Mouse (Mus musculus) lung, adult 2 months (tissue): Measurements from ENCODE around the gene Rin2. TPM values are rescaled to one million over a fixed set of nuclear protein-coding genes. Genes with fewer than 3 reads are reported as not detected.
A peak's percentile ranks its signal among the peaks of the same experiment; 100 is the strongest.

ENCODE experiments used
- DNase-seq: peaks from one replicate; pipeline ENCODE4 v3.0.0; 2022
- H3K4me1 ChIP-seq: fragments of 200-500 bp; 2 replicates; pipeline ENCODE4 v1.6.1; 2011; ENCODE audit warnings: low read length; ENCODE audit not compliant: control insufficient read depth, insufficient read depth
- H3K4me3 ChIP-seq: fragments of 200-500 bp; replicated peaks from 2 replicates; pipeline ENCODE3; 2011; ENCODE audit warnings: low read depth, mild to moderate bottlenecking, control low read depth, low read length; ENCODE audit errors: extremely low read depth
- CTCF ChIP-seq: fragments of 200-500 bp; IDR thresholded peaks from 2 replicates; pipeline ENCODE4 v1.5.1; 2011; ENCODE audit warnings: mild to moderate bottlenecking, low read length, control low read depth; ENCODE audit not compliant: insufficient read depth
- POLR2A ChIP-seq: fragments of 200-500 bp; IDR thresholded peaks from 2 replicates; pipeline ENCODE4 v1.6.1; 2011; ENCODE audit warnings: low read depth, mild to moderate bottlenecking, control low read depth, low read length, borderline replicate concordance; ENCODE audit errors: extremely low read depth
- WGBS: fragments of 180-500 bp; shearing (Covaris S2); methylation state at CpG from one replicate; pipeline ENCODE4 v1.1.7; 2018; 5-methylcytosine and 5-hydroxymethylcytosine counted together
- polyA plus RNA-seq: library from polyadenylated mRNA; depleted of rRNA; stranded (reverse); fragments of >200 nt; gene quantifications from 2 replicates; pipeline ENCODE4 v1.2.3, GENCODE M21; 2012

Gene Rin2
- polyA plus RNA-seq, 1 experiment = 44.3 TPM

DNA sequence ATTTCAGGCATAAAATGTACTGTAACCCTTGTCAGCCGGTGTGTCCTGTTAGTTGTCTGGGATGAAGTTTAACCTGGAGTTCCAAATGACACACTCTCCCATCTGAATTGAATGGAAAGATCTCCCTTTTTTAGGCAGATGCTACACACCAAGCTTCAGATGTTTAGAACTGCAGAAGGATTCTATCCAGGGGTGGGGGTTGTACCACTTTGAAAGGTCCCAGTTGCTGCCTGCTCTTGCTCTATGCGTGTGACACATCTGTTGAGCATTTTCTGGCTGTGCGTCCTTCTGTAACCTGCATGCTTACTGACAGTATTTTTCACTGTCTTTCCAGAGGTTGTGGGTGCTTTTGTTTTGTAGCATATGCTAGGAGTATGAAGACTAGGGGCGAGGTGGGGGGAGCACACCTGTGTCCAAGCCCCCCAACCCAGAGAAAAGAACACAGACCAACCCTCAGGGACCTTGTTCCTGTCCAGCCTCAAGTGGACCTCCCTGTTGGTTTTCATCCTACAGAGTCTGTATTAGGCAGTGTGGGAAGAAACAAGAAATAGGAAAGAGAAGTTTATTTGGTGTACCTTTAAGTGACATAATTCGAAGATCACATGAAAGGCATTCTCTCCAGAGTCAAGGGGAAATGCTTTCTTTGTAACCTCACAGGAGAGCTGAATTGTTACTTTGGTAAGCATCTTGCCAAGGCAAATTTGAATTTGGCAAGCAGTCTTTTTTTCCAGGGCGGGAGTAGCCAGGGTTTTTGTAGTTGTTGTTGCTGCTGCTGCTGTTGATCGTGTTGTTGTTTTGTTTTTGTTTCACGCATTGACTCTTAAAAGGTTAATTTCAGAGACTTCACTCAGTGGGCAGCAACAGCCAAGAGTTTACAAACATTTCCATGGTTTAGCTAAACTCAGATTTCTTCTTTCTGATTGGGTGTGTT is 186.4 kb downstream of the Rin2 start:
- H3K4me1 ChIP-seq = peaks cover 28% of the 10 kb centered on the region
- TF ChIP-seq CTCF (no peak), POLR2A (no peak)
- DNase-seq = no peak
- peak overlapping the region; percentile 83 for H3K4me3 ChIP-seq
- 21% methylated on average over 8 of the region's 8 CpGs for WGBS

DNA sequence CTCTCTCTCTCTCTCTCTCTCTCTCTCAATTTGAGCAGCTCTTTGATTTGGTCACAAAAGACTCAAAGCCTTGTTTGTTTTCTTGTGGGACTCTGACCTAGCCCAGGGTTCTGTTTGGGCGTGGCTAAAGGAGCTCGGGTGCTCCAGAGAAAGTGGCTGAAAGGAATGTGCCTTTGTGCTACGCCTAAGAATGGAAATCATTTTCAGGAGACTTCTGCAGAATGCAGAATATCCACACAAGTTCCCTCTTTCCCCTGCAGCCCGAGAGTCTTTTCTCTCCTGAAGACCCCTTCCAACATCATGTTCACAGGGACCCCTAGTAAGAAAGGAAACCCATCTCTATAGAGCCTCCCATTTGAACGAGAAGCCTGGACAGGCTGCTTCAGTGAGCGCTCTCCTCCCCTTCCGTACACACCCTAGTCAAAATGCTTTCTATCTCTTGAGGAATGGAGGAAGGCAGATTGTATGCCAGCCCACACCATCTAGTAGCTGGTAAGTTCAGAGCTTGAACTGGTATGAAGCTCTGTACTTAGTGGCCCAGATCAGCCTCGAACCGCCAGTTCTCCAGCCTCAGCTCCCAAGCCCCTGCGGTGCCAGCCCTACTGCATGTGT is 187.3 kb downstream of the Rin2 start:
- DNase-seq = peak; percentile 45
- peak overlapping the region; percentile 65 for H3K4me3 ChIP-seq
- WGBS = 27% methylated on average over 10 of the region's 10 CpGs

DNA sequence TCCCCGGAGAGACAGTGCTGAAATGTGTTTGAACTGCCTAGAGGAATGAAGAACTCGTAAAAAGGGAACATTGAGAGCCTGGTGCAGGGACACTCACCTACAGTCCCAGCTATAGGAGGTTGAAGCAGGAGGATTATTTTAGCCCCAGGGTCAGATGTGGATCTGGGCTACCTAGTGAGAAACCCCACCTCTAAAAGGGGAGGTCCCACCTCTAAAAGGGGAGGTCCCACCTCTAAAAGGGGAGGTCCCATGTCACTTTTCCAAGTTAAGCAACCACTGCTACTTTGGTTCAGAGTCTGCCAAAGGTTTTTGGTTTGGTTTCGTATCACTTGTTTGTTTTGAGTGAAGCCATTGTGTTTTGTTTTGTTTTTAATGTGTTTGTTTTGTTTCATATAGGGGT is 190.3 kb downstream of the Rin2 start:
- Histone ChIP-seq H3K4me1 (peaks cover 22% of the 10 kb centered on the region), H3K4me3 (no peak overlapping the region)
- no peak for DNase-seq
- 43% methylated on average over 3 of the region's 3 CpGs for WGBS
- no peak for TF ChIP-seq CTCF
- no peak for TF ChIP-seq POLR2A

More for the DNA sequence above, 187.3 kb downstream of the Rin2 start:
- TF ChIP-seq POLR2A = no peak; the same call in 1 of the 2 replicates
- TF ChIP-seq CTCF = no peak
- peaks cover 28% of the 10 kb centered on the region for H3K4me1 ChIP-seq

DNA sequence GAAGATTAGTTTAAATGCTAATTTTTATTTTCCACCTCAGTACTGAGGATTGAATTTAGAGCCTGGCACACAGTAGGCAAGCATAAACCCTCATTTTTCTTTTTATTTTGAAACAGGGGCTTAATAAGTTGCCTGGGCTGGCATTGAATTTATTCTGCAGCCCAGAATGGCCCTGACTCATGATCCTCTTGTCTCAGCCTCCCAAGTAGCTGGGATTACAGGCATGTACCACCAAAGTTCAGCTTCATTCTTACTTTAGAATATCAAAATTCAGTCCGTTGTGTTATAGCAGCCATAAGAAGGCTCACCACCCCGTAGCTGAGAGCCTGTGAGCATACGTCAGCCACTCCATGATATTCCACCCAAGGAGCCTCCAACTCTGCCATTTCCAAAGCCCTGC is 191.2 kb downstream of the Rin2 start:
- Histone ChIP-seq H3K4me3 (no peak overlapping the region), H3K4me1 (peaks cover 19% of the 10 kb centered on the region)
- no peak for DNase-seq
- TF ChIP-seq CTCF (no peak), POLR2A (no peak)
- 86% methylated on average over 3 of the region's 3 CpGs for WGBS

DNA sequence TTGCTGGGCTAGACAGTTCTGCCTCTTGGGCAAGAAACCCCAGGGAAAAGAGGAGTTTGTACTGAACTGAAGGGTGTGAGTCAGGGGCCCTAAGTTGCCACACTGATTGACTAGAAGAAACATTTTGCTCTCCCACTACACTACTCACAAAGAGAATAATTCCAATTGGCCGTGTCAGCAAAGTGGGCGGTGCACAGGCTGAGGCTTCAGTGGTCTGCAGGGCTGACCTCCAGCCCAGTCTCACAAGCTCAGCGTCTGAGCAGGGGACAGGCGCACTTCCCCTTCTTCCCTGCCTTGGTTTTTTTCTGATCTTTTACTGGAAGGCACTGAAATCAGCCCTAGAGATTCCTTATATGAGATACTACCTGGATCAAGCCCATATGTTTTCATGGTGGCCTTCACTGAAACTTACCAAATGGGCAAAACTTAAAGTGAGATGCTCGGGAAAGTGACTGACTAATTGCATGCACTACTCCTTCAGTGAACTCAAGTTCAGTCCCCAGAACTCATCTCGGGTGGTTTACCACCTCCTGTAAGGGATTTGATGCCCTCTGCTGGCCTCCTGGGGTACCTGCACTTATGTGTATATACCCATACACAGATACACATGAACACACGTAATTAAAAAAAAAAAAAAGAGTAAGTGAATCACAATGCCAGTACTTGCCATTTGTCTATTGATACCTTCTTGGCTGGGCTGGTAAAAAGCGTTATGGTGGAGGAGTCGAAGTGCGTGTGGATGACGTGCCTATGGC is 191.9 kb downstream of the Rin2 start:
- TF ChIP-seq POLR2A = no peak
- no peak for TF ChIP-seq CTCF
- 93% methylated on average over 11 of the region's 11 CpGs for WGBS
- Histone ChIP-seq H3K4me1 (peaks cover 18% of the 10 kb centered on the region), H3K4me3 (no peak overlapping the region)
- no peak for DNase-seq

DNA sequence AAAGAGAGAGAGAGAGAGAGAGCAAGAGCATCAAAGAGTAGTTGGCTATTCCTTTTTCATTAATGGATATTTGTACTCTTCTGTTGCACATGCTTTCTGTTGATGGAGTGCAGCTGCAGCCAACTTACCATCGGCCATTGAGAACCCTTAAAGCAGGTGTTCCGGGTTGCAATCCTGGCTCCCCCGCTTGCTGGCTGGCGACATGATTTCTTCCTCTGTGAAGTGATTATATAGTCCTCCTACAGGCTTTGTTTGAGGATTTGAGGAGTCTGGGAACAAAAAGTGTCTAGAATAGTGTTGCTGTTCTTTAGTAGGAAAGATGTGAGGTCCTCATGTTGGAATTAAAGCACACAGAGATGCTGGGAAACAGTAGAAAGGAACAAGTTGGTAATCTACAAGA is 196.3 kb downstream of the Rin2 start:
- H3K4me3 ChIP-seq = no peak overlapping the region
- DNase-seq = peak; percentile 17
- H3K4me1 ChIP-seq = peaks cover 23% of the 10 kb centered on the region
- WGBS = 65% methylated on average over 4 of the region's 4 CpGs
- TF ChIP-seq POLR2A (no peak), CTCF (no peak)

DNA sequence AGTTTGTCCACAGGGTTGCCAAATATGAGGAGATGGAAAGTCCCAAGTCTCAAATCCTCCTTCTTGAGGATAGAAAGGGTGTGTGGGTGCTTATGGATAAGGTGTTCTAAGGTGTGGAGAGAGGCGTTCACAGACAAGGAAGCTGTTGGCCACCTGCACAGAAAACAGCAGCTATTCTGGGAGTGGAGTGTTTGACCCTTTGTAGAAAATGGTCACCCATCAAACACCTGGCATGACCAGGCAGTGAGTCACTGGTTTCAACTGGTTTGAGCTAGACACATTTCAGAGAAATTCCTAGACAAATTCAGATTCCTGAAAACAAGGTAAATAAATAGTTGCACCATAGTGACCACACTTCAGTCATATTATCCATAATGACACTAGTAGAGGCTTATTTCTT is 197.1 kb downstream of the Rin2 start:
- Histone ChIP-seq H3K4me3 (no peak overlapping the region), H3K4me1 (peaks cover 23% of the 10 kb centered on the region)
- TF ChIP-seq CTCF (no peak), POLR2A (no peak)
- no peak for DNase-seq
- 70% methylated on average over 1 of the region's 1 CpGs for WGBS

DNA sequence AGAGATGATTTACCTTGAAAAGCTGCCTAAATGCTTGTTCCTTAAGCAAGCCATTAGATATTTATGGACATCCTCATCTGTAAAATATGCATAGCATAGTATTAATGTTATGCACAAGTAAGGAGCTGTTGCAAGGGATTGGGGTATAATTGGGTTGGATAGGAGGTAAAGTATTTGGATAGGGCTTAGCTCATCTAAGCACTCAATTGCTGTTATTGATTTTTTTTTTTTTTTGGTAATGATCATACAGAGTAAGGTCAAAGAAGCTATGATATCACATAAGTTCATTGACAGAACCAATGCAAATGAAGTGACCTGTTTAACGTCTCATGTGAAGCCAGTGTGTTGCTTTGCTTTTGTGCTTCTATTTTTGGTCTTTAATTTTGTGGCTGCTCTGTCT is 198.9 kb downstream of the Rin2 start:
- H3K4me3 ChIP-seq = no peak overlapping the region
- H3K4me1 ChIP-seq = peaks cover 23% of the 10 kb centered on the region
- TF ChIP-seq POLR2A (no peak), CTCF (no peak)
- 40% methylated on average over 1 of the region's 1 CpGs for WGBS
- no peak for DNase-seq

DNA sequence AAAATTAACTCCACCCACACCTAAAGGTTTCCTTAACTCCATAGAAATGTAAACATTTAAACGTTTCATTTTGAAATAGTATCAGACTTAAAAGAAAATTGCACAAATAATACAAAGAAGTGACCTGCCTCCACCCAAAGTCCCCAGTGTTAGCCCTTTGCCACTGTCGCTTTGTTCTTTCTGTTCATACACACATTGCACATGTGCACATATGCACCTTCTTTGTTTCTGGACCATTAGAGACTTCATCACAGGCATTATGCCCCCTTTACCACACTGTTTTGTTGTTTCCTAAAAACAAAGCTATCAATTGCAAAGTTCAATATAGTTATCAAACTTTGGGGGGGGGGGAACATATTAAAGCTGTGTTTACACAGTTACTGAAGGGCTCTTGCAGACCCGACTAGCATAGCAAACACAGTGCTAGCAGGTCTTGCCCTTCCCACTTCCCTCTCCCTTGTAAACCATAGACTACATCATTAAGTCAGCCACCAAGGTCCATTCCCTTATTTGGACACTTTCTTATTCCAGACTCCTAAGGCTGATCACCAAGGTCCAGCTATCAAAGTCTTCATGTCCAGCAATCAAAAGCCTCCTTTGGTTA is 200.0 kb downstream of the Rin2 start:
- TF ChIP-seq CTCF = no peak
- no peak for TF ChIP-seq POLR2A
- 38% methylated on average over 3 of the region's 3 CpGs for WGBS
- DNase-seq = no peak
- peaks cover 22% of the 10 kb centered on the region for H3K4me1 ChIP-seq
- no peak overlapping the region for H3K4me3 ChIP-seq
